Mouse (Mus musculus) layer of hippocampus, adult 9-11 months (tissue): Measurements from ENCODE around the gene Olfr1354.
"Not testable (repeated sequence)": the region's sequence is repeated elsewhere in the genome, so short reads cannot be mapped to it uniquely, and the experiment has no call there.

Experiments used
- DNase-seq: peaks from one replicate; pipeline ENCODE4 v3.0.0; 2022

The Olfr1354 gene

DNA sequence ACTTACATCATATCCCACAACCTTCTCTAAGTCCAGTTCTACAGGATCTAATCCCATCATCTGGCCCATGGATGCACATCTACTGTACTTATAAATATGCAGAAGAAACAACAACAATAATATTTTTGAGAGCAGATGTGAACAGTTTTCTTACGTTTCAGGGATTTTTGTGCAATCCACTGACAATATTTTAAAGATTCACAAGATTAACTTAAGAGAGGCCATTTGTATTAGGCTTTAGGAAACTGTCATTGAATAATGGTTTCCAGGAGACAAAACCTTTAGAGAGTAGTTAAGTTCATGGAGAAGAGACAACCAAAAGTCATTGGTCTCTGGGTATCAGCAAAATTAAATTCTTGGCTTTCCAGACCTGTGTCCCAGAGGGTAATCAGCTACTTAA, at the start of gene Olfr1354:
Gene Olfr1354, plus strand, starts transcription at position 301 of the 400 bp plus-strand sequence.
- not testable (repeated sequence) for DNase-seq

DNA sequence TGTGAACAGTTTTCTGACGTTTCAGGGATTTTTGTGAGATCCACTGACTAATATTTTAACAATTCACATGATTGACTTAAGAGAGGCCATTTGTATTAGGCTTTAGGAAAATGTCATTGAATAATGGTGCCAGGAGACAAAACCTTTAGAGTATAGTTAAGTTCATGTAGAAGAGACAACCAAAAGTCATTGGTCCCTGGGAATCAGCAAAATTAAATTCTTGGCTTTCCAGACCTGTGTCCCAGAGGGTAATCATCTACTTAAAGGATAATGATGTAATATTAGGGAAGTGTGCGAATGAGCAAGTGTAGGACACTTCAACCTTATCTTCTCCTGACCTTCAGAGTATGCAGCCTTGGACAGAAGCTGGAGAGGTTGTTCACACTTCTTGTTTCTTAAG, 37.7 kb upstream of the Olfr1354 start, which contains the start of gene Olfr1355:
Gene Olfr1355, plus strand, starts transcription at position 301 of the 400 bp plus-strand sequence.
- no peak for DNase-seq

DNA sequence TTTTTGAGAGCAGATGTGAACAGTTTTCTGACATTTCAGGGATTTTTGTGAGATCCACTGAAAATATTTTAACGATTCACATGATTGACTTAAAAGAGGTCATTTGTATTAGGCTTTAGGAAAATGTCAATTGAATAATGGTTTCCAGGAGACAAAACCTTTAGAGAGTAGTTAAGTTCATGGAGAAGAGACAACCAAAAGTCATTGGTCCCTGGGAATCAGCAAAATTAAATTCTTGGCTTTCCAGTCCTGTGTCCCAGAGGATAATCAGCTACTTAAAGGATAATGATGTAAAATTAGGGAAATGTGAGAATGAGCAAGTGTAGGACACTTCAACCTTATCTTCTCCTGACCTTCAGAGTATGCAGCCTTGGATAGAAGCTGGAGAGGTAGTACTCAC, 37.4 kb downstream of the Olfr1354 start, which contains the start of gene Olfr8:
Gene Olfr8, plus strand, starts transcription at position 301 of the 400 bp plus-strand sequence.
- not testable (repeated sequence) for DNase-seq

DNA sequence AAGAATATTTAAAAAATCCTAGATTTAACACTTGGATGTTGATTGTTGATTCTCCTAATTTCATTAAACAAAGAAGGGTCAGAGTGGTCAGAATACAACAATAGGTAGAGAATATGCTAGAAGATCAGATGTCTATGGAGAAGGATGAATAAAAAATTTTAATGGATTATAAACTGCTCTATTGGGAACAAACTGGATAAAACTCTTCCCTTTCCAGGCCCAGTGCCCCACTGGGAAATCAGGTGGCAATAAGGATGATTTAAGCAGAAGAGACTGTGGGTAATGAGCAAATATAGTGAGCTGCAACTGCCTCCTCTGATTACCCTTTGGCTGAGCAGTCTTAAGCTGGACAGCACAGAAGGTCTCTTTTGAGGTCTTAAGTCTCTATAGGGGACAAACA, 50.0 kb downstream of the Olfr1354 start, which contains the start of gene Olfr1353:
Gene Olfr1353, plus strand, starts transcription at position 301 of the 400 bp plus-strand sequence.
- DNase-seq, result not testable (repeated sequence)
